ENCODE assay signal across 25 mouse cellular contexts in genomic region chr1:131299240-131299639, GRCm38 (mm10). TPM values are rescaled to one million over a fixed set of nuclear protein-coding genes. Genes with fewer than 3 reads are reported as not detected.
DNase-seq lines count a peak whose midpoint lies in the region; ATAC-seq lines count a peak whose summit lies in the region.
"Had no signal": no experiment of that assay in that cellular context is flagged by ENCODE, and none has a peak within 500 bp of the region (broad histone marks: within the 10 kb centered on the region; RNA-seq: fewer than 3 reads in every experiment).

No protein-coding gene starts in this region.

- H3K9ac ChIP-seq in hindbrain, embryonic 16.5 days (ENCODE audit: low read depth, low read length): no peak overlapping the region
- H3K9ac ChIP-seq: forebrain, postnatal 0 days; limb, embryonic 13.5 days; liver, embryonic 12.5 days; liver, postnatal 0 days; neural tube, embryonic 12.5 days; stomach, embryonic 15.5 days had no signal

- no peak for ATAC-seq in hindbrain, embryonic 16.5 days
- ATAC-seq: forebrain, postnatal 0 days; inflammation-experienced regulatory T-cells, adult 6 months; liver, embryonic 12.5 days; liver, postnatal 0 days; midbrain, embryonic 16.5 days had no signal

- DNase-seq in cerebellum, postnatal 10 days: peak; percentile 56 to 57
- DNase-seq in cerebellum, postnatal 4 days (ENCODE audit: low spot score in 2 of 2): no peak
- no peak for DNase-seq in hindbrain, embryonic 10.5 days (ENCODE audit: low spot score)
- peak; percentile 20 for DNase-seq in testis, postnatal 10 days (ENCODE audit: low spot score)
- DNase-seq in testis, postnatal 14 days (ENCODE audit: low spot score): no peak
- no peak for DNase-seq in B cell, adult 2 months
- DNase-seq: adrenal gland, adult 8-10 months; heart, postnatal 36 days; liver, postnatal 0 days; lung, postnatal 36 days; right cerebral cortex, postnatal 25 days; thymus, adult 18-20 months; thymus, postnatal 25 days had no signal

- peaks cover 20% of the 10 kb centered on the region for H3K36me3 ChIP-seq in hindbrain, embryonic 16.5 days (ENCODE audit: control insufficient read depth, insufficient read depth, low read length)
- H3K36me3 ChIP-seq in hindbrain, embryonic 10.5 days: peaks cover 74% of the 10 kb centered on the region

- H3K4me1 ChIP-seq in hindbrain, embryonic 16.5 days (ENCODE audit: control insufficient read depth, insufficient read depth, low read depth, low read length): no peaks in the 10 kb centered on the region; the same call in 1 of the 2 replicates
- H3K4me1 ChIP-seq in hindbrain, embryonic 10.5 days (replicated peaks): no peaks in the 10 kb centered on the region
- H3K4me1 ChIP-seq: liver, embryonic 12.5 days; stomach, embryonic 15.5 days had no signal

- H3K27me3 ChIP-seq in hindbrain, embryonic 16.5 days (replicated peaks; ENCODE audit: control insufficient read depth, insufficient read depth, low read length): no peaks in the 10 kb centered on the region
- no peaks in the 10 kb centered on the region for H3K27me3 ChIP-seq in hindbrain, embryonic 10.5 days (ENCODE audit: insufficient read depth, poor library complexity, severe bottlenecking)
- H3K27me3 ChIP-seq: CH12.LX; limb, embryonic 13.5 days; liver, embryonic 12.5 days; neural tube, embryonic 12.5 days; stomach, embryonic 15.5 days had no signal

- H3K4me2 ChIP-seq in hindbrain, embryonic 16.5 days (ENCODE audit: low read length): no peak overlapping the region
- H3K4me2 ChIP-seq: limb, embryonic 13.5 days; liver, embryonic 12.5 days; midbrain, embryonic 11.5 days; neural tube, embryonic 12.5 days; stomach, embryonic 15.5 days had no signal

- peak overlapping the region; percentile 9 for H3K27ac ChIP-seq in hindbrain, embryonic 16.5 days (ENCODE audit: low read depth, low read length)
- H3K27ac ChIP-seq in hindbrain, embryonic 10.5 days: no peak overlapping the region
- H3K27ac ChIP-seq: left cerebral cortex, adult 2 months; liver, embryonic 12.5 days; neural tube, embryonic 12.5 days; stomach, embryonic 15.5 days had no signal

- 39% methylated on average over 3 of the region's 3 CpGs for WGBS in hindbrain, embryonic 16.5 days
- 63% methylated on average over 3 of the region's 3 CpGs for WGBS in hindbrain, embryonic 10.5 days

- H3K4me3 ChIP-seq in hindbrain, embryonic 16.5 days (ENCODE audit: low read length): no peak overlapping the region
- no peak overlapping the region for H3K4me3 ChIP-seq in hindbrain, embryonic 10.5 days
- H3K4me3 ChIP-seq: erythroblast, embryonic 14.5 days; left cerebral cortex, adult 2 months; limb, embryonic 13.5 days; liver, embryonic 12.5 days; neural tube, embryonic 12.5 days; stomach, embryonic 15.5 days had no signal

- H3K9me3 ChIP-seq in hindbrain, embryonic 16.5 days (ENCODE audit: control insufficient read depth, low read length): no peaks in the 10 kb centered on the region
- no peaks in the 10 kb centered on the region for H3K9me3 ChIP-seq in hindbrain, embryonic 10.5 days
- H3K9me3 ChIP-seq: limb, embryonic 13.5 days; liver, embryonic 12.5 days; neural tube, embryonic 12.5 days; stomach, embryonic 15.5 days had no signal

RNA-seq across cellular contexts. Expression of gene Ikbke, which starts 19.8 kb away (rescaled TPM):
- polyA plus RNA-seq in hindbrain, embryonic 16.5 days (2015; fragmentation: Nextera tagmentation; extraction: Ambion mirVana): 0.76 and 1.3 TPM in 2 replicates
- polyA plus RNA-seq in hindbrain, embryonic 10.5 days (2016; fragmentation: Nextera tagmentation; extraction: Ambion mirVana): 1.0 and 1.5 TPM in 2 replicates
- polyA plus RNA-seq: erythroblast, embryonic 14.5 days had no signal

RNA-seq across cellular contexts. Expression of gene Rassf5, which starts 54.2 kb away (rescaled TPM):
- 5.5 and 6.7 TPM in 2 replicates for polyA plus RNA-seq in hindbrain, embryonic 16.5 days (2015; fragmentation: Nextera tagmentation; extraction: Ambion mirVana)
- 1.4 and 1.6 TPM in 2 replicates for polyA plus RNA-seq in hindbrain, embryonic 10.5 days (2016; fragmentation: Nextera tagmentation; extraction: Ambion mirVana)
- polyA plus RNA-seq: erythroblast, embryonic 14.5 days had no signal

Comparison
In these comparisons a context has a peak if more than half of its experiments do, and no peak if none do; other contexts are left out.
1. DNase-seq: peak in cerebellum, postnatal 10 days (2 of 2) and testis, postnatal 10 days (single experiment); none in cerebellum, postnatal 4 days (0 of 2), hindbrain, embryonic 10.5 days (single experiment), testis, postnatal 14 days (single experiment) and B cell, adult 2 months (0 of 2).